Mouse (Mus musculus): Measurements from ENCODE around the gene Deup1.
"Not testable (repeated sequence)": the region's sequence is repeated elsewhere in the genome, so short reads cannot be mapped to it uniquely, and the experiment has no call there.

Gene Deup1

DNA sequence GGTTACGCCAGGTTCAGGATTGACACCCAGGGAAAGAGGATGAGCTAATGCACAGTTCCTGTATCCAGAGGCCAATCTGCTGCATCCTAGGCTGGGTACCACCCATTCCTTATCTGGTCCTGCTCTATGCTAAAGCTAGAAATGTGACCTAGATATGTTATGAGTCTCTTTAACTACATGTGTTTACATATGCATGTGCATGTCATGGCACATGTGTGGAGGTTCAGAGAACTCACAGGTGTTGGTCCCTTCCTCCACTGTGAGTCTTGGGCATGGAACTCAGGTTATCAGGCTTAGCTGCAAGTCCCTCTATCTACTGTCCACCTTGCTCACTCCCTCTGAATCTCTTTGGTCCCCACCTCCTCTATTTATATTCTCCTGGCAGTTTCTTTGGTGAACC is 41.8 kb downstream of the Deup1 start:
- no peak for DNase-seq

DNA sequence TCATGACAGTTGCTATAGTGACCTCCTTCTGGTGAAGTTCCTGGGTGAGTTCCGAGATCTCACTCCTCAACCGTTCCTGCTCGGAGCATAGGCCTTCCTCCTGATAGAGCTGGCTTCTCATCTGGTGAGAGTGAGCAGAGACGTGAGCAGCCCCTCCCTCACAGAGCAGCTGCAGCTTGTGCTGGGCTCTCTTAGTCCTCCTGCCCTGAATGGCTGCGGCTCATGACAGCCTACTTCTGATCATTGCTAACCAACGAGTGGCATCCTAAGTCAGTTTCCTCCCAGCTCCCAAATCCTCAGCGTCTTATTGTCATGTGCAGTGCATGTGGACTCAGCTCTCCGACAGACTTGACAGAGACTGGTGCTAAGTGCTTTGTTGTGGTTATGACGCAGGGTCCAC is 43.5 kb downstream of the Deup1 start:
- no peak for DNase-seq

DNA sequence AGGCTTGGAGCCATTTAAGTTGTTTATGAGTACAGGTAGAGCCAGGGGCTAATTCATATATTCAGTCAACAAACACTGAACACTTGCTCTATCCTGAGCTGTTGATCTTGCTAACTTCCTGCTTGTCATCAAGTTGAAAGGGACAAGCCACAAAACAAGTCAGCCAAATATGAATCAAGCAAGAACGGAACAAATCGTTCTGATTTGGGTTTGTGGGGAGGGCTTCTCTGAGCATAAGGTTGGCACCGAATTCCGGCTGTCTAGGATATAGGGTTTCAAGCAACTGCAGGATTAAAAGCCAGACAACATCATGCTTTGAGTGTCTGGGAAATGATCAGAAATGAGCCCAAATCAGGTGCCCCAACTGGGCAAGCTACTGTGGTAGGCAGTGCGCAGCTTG is 45.7 kb downstream of the Deup1 start:
- no peak for DNase-seq

DNA sequence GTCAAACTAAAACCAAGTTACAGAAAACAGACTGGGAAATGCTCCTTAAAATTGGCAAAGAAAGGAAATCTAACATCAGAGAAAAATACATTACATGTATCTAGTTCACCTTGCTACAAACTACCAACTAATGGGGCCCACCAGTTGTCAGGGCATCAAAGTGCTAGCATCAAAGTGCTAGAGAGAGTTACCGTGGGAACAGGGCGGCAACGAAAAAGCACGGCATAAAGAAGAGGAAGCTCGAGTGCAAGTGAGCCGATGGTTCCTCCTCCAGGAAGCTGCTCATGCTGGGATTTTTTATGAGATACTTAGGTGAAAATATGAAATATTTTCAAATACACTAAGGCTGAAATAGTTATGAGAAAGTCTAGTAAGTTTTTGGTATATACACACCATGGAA is 47.6 kb downstream of the Deup1 start:
- DNase-seq: no peak

DNA sequence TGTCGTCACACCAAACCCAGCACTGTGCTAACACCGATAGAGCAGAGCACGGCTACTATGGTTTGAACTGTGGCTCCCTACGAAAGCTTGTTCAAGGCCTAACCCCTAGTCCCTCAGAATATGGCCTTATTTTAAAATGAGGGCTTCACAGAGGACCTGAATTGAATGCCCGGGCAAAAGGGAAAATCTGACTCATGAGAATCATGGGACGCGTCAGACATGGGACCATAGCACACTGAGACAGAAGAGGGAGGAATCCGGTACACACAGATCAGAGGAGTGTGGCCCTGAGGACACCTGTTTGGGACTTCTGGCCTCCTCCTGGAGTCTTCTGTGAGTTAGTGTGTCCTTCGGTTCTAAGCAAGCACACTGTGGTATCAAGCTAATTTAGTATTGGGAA is 48.8 kb downstream of the Deup1 start:
- no peak for DNase-seq

DNA sequence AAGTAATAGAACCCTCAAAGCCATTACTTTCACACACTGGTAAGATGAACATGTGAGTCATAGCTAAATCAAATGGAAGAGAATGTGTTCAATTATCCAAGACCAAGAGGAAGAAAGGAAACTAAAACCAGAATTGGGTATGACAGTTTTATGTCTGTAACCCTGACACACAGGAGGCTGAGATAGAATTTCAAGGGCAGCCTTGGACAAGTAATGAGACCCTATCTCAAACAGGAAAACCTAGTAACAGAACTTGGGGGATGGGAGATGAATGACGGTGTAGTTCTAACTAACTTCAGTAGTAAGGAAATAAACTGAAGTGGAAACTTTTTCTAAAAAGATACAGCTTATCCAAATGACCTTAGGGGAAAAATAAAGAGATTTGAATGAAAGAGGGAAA is 49.3 kb downstream of the Deup1 start:
- DNase-seq: no peak

DNA sequence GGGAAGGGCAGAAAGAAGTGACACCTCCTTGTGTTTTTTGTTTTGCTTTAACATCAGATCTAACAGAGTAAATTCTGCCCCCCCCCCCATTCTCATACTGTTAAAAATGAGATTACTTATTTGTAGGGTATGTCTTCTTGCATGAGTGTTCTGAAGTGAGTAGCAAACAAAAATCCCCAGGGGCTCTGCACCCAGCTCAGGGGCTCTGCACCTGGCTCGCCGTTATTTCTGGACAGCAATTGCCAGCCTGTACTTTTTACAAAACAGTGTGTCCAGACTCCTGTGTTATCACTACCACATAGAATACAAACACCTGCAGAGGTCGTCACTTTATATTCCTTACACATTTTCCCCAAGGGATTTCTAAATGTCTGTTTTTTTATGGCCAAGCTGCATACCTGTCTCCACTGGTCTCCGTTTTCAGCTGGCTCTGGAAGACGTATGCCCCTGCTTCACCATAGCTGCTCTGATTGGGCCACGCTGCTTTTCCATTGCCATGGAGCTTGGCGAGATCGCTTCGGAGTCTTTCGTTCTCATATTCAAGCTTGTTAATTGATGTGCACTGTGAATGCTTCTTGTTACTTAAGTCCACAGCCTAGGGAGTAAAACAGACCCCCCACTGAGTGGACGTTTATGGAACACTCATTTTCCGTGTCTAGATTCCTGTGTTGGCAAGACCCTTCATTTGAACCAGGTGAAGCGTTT is 52.8 kb downstream of the Deup1 start:
- DNase-seq: no peak

DNA sequence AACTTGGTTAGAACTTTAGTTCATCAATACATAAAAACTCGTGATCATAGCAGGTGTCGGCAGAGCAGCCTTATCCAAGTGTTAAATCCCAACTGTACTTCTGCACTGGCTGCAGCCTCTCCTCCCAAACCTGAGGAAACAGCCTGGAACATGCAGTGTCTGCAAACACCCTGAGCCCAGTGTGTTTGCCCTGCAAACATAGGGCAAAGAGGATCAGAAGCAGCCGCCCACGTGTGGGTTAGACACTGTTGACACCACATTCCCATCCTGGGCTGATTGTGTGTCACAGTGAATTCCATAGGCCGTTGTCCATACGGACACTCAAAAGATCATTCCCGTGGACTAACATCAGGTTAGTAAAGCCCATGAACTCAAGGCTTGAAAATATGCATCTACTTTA is 65.4 kb downstream of the Deup1 start:
- no peak for DNase-seq

DNA sequence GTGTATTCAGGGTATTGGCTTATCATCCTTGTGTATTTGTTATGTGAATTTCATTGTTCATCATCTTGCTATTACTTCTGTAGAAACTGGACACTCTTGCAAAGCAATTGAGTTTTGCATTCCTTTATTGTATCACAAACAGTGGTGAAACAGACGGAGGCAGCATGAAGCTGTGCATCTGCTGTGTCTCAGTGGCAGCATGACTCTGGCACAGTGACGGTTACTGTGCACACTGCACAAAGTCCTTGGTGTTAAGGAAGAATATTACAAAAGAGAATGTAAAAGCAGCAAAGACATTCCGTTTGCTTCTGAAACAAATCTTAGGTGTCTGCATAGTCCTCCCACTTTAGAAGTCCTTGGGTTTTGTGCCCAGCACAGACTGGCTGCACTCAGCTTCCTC is 67.3 kb downstream of the Deup1 start:
- no peak for DNase-seq

DNA sequence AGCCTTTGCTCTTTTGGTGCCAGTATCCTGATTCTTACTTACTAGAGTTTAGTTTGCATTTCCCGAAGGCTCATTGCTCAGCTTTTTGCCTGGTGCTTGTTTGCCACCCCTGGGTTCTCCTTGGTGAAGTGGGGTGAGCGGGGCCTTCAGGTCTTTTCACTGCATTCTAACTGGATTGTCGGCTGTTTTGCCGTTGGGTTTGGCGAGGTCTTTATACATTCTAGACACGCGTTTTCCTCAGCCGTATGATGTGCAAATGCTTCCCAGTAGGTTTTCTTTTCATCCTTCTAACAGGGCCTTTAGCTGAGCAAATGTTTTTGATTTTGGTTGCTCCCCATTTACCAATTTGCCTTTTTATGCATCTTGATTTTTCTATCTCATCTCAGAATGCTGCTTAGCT is 74.4 kb downstream of the Deup1 start:
- DNase-seq: no peak

DNA sequence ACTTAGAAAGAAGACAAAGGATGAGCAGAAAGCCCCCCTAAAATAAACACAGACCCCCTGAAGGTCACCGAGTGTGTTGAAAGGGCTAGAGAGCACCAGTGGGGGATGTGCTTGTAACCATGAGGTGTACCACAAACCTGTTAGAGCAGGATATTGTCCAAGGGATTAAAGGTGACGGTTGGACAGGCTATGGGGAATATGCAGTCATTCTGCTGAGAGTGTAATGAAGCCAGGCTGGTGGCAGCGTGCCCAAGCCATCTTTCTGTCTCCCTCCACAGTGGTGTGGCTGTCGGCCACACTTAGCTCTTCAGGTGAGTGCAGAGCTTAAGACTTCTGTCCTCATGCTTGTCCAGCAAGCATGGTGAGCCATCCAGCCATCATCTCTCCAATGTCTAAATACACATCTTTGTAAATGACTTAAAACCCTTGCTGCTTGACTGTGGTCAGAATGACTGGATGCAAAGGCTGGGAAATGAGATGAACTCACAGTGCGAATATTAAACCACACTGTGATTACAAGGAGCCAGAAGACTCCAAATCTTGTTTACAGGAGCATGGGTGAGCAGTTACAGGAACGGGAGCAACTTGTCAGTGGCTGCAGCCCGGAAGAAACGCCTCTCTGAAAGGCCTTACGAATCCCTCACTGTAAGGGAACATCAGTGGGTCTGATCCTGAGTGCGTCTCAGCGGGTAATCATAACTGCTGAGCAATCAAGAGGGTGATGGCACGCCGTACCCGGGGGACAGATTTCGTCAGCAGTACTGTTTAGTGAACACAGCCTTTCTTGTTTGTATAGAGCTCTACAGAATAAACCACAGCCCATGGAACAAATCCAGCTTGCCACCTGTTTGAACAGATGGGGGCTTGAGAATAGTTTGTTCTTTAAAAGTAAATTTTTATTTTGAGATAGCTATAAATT is 75.5 kb downstream of the Deup1 start:
- DNase-seq: no peak

DNA sequence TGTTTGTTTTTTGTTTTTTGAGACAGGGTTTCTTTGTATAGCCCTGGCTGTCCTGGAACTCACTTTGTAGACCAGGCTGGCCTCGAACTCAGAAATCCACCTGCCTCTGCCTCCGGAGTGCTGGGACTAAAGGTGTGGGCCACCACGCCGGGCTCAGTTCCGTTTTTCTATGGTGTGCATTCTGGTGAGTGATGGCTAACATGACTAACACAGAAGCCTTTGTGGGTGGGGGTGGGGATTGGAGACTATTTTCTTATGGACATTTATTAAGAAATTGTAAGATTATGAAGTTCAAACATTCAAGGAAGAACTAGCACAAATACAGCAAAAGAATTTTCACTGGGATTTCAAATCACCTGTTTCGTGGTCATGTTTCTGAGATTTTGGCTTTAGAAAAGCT is 76.7 kb downstream of the Deup1 start:
- DNase-seq: not testable (repeated sequence)

DNA sequence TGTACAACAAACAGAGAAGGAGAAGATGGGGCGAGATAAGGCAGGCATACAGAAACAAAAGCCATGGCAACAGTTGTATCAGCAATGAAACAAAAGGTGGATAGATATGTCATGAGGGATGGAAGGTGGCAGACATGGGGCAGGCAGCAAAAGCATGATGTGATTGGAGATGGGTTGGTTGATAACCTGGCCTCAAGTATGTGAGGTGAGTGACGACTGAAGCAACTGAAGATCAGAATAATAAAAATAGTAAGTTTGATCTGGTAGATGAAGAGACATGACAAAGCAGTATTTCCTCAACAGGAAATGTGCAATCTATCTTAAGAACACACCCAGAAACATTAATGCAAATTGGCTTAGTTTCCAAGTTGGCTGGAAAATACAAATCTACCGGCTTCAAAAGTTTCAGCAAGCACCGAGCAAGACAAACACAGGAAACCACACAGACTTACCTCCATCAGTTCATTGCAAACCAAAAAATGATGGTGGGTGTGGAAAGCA is 77.2 kb downstream of the Deup1 start:
- no peak for DNase-seq

DNA sequence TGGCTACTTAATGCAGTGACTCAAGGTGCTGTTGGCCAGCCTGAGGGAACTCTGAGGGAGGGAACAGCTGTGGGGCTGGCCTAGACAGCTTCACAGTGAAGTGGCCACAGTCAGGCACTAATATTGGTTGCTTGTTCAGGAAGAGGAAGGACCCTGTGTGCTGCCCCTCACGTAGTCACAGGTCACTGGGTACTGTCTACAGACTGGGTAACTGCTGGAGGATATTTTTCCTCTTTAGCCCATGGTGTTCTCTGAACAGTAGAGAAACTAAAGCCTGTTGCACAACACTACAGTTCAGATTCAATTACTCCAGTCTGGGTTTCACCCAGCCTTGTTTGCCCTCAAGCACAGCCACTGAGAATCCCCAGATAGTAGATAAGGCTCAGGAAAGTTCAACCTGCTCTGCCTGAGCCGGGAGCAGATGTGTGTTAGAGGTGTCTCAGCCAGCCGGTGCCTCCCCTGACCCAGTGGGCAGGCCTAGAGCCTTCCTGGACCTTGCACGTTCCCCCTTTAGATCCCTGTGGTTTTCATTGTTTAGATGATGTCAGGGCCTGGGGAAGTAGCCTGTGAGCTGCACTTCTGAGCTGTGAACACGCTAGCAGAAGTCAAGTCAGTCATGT is 85.9 kb downstream of the Deup1 start:
- no peak for DNase-seq

DNA sequence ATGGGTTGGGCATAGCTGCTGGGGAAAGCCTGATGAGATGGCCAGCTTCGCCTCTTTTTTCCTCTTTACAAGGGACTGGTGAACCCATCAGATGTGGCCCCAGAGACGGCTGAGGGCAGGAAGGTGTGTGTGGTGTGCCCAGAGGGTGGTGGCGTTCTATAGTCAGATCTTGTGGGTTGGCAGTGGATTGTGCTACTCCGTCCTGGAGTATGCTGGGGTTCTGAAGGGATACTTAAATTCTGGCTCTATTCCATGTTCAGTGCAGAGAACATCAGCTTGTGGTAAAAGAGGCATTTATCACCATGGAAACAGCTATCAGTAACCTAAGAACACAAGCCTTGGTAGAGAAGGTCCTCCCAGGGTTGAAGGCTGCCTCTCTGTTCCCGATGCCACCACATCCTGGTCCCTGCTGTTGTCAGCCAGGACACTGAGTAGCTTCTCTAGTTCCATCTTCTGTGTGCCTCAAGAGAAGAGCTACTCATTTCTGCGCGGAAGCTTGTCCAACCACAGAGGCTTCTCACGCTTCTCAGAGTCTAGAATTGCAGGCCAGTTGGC is 88.7 kb downstream of the Deup1 start:
- no peak for DNase-seq

DNA sequence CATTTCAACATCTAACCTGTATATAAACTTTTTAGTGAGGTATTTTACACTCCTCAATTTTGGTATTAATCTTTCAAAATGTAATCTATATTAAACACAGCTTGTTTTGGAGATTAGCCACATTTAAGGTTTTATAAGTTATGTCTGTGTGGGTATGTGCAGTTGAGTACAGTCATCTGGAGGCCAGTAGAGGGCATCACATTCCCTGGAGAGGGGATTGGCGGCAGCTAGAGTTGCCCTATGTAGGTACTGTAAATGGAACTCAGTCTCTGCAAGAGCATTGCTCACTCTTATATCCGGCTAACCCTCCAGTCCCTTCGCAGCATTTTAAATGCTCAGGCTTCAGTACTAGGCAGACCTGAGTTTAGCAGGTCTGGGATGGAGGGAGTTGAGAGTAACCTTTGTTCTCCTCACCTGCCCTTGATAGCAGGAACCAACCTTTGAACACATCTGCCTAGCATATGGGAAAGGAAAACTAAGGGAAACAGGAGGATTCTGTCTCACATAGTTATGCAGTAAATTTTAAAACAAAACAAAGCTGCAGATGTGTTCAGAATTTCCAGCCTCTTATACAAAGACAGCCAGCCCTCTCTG is 90.2 kb downstream of the Deup1 start:
- no peak for DNase-seq

DNA sequence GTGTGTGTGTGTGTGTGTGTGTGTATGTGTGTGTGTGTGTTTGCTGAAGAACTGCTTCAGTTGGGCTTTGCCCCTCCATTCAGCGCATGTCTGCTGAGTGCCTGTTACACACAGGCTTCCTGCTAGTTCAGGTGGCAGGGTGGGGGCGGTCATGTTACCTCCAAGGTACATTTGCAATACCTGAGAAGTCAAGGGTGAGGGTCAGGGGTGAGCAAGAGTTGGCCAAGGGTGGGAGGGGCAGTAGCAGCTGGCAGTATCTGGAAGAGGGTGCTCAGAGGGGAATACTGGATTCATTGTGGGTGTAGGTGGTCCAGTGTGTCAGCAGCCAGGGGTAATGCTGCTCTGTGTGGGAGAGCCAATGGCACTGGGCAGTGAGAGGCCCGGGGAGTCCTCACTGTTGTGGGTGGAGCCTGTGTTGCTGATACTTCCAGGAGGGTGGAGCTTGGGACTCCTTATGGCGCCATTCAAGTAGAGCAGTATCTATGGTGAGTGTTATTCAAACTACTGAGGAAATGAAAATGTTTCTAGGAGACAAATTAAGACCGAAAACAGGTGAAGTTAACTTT is 90.8 kb downstream of the Deup1 start:
- no peak for DNase-seq

DNA sequence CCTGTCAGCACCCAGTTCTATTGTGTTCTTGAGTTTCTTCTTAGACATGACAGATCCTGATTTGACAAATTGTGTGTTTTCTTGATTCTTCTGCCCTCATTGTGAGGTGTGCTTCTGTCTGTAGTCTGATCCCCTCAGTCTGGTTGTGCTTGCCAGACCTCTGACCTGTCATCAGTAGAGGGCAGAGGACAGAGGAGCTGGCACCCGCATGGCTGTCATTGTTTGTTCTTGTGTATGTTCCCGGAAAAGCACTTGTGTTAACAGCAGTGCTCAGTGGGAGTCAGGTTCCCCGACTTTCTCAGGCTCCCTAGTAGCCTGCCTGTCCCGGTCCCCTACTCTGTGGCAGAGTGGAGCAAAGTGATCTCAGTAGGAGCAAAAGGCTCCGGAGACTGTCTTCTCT is 92.3 kb downstream of the Deup1 start:
- DNase-seq: no peak

DNA sequence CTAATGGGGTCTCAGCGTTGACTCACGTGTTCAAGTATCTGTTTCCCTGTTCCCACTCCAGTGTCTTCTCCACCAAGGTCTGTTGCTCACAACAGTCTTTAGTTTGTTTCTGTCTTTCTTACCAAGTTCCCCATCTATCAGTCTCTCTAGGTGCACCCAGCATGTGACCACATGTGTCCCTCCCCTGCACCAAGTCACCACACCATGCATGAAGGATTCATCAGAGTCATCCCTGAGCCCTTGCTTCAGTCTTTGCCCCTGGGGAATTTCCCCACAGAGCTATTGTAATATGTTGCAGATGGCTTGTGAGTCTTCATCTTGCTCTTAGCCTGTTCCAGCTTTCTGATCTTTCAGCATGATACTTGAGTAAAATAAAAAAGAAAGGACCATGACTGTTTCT is 93.6 kb downstream of the Deup1 start:
- no peak for DNase-seq

DNA sequence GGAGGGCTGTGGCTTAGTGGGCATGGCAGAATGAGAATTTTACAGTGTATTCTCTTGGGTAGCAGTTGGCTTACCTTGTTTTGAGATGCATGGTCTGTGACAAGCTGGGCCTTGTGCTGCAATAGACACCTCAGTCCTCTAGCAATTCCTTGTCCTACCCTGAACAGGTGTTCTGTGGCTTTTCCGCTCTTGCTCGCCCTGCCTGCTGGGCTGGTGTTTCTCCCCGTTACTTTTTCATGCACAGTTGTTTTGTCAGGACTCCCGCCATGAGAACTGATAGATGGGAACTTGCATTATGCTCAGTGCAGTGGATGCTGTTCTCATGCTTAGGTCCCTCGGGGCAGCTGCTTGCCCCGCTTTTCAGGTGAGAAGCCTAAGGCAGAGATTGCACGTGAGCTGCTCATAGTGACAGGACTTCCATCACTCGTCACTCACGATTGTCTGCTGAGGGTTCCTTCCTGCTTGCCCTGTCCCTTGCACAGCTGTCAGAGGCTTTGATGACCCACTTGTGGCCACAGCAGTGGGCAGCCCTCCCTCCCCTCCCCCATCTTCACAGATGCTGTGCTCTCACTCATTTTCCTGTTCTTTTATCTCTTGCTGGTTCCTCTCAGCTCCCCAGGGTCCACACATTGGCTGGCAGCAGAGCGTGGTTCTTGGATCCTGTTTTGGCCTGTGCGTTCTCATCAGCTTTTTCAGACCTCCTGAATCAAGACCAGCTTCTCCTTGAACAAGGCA is 94.2 kb downstream of the Deup1 start:
- DNase-seq: no peak

DNA sequence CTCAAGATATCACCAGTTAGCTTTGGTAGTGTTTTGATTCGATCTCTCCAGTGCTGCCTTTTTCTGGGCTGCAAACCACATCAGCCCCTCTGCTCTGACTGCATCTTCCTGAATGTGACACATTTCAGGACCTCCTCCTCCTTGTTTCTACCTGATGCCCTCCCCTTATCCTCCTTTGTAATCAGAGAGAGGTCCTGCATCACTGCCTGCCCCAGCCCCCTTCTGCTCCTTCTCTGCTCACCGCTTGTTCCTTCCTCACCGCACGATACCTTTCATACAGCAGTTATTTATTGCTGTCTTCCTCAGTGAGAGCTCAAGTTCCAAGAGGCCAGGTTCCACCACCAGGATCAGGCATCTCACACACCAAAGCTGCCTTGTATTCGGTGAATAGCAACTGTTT is 96.5 kb downstream of the Deup1 start:
- DNase-seq: no peak

DNA sequence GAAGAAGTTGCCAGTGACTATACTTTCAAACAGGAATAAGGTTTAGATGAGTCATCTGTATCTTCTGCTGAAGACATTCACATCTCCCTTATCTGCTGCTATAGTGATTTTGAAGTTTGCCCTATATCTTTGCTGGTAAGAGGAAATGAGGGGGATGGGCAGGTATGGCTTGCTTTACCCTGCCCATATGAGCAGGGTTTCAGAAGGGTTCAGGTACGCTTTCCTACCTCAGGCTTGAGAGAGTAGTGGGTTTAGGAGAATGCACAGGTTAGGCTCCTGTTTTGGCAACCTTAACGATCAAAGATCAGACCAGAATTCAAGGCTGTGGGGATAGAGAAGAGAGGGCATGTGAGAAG is 97.8 kb downstream of the Deup1 start:
- no peak for DNase-seq
